Comparison of ENCODE assay signal across 8 mouse cellular contexts in the genomic region with DNA sequence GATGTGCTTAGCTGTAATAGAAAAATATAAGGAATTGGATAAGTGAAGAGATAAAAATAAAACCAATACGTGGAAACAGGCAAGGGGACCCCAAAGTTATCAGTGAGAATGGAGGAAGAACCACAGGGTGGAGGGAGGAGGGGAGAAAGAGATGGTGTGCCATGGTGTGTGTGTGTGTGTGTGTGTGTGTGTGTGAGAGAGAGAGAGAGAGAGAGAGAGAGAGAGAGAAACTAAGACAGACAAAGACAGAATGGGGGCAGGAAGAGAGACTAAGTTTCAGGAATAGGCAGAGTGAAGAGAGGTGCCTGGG. TPM values are rescaled to one million over a fixed set of nuclear protein-coding genes. Genes with fewer than 3 reads are reported as not detected.
DNase-seq lines count a peak whose midpoint lies in the region; ATAC-seq and TF ChIP-seq lines count a peak whose summit lies in the region.

No protein-coding gene starts in this region.

- TF ChIP-seq CTCF in kidney, adult 2 months (conservative IDR thresholded peaks at IDR 0.05; ENCODE audit: insufficient read depth, insufficient read length, low read depth, low read length): no peak

- no peak for TF ChIP-seq POLR2A in kidney, adult 2 months (IDR thresholded peaks at IDR 0.05; ENCODE audit: low read depth, low read length)

- WGBS in kidney, adult 2 months: 24% methylated on average over 1 of the region's 1 CpGs
- WGBS in hindbrain, embryonic 16.5 days: 17% methylated on average over 1 of the region's 1 CpGs
- WGBS in midbrain, embryonic 13.5 days: 9% methylated on average over 1 of the region's 1 CpGs

- H3K4me1 ChIP-seq in kidney, adult 2 months (ENCODE audit: control insufficient read depth, insufficient read depth, low read length): no peaks in the 10 kb centered on the region
- no peaks in the 10 kb centered on the region for H3K4me1 ChIP-seq in brown adipose tissue, adult 24 weeks (ENCODE audit: control insufficient read depth, insufficient read depth, insufficient read length, low read length)
- peaks cover 3% of the 10 kb centered on the region for H3K4me1 ChIP-seq in hindbrain, embryonic 16.5 days (ENCODE audit: control insufficient read depth, insufficient read depth, low read depth, low read length)
- H3K4me1 ChIP-seq in midbrain, embryonic 13.5 days (replicated peaks): peaks cover 8% of the 10 kb centered on the region

- H3K27ac ChIP-seq in kidney, adult 2 months (ENCODE audit: insufficient read depth, low read depth, low read length): no peak overlapping the region
- H3K27ac ChIP-seq in brown adipose tissue, adult 24 weeks (replicated peaks; ENCODE audit: low read depth, low read length): no peak overlapping the region
- H3K27ac ChIP-seq in hindbrain, embryonic 16.5 days (ENCODE audit: low read depth, low read length): peak overlapping the region; percentile 61; the same call in 1 of the 2 replicates
- peak overlapping the region; percentile 27; the same call in 1 of the 2 replicates for H3K27ac ChIP-seq in midbrain, embryonic 13.5 days

- H3K9me3 ChIP-seq in hindbrain, embryonic 16.5 days (ENCODE audit: control insufficient read depth, low read length): no peaks in the 10 kb centered on the region
- H3K9me3 ChIP-seq in midbrain, embryonic 13.5 days: no peaks in the 10 kb centered on the region

- no peaks in the 10 kb centered on the region for H3K36me3 ChIP-seq in kidney, adult 2 months (ENCODE audit: control insufficient read depth, insufficient read depth, low read length)
- H3K36me3 ChIP-seq in hindbrain, embryonic 16.5 days (ENCODE audit: control insufficient read depth, insufficient read depth, low read length): no peaks in the 10 kb centered on the region
- no peaks in the 10 kb centered on the region for H3K36me3 ChIP-seq in midbrain, embryonic 13.5 days

- H3K4me3 ChIP-seq in kidney, adult 2 months (ENCODE audit: insufficient read depth, low read depth, low read length): peak overlapping the region; percentile 76; the same call in 1 of the 2 replicates
- peak overlapping the region; percentile 64 for H3K4me3 ChIP-seq in brown adipose tissue, adult 24 weeks (ENCODE audit: insufficient read depth, low read depth, low read length)
- peak overlapping the region; percentile 61 for H3K4me3 ChIP-seq in hindbrain, embryonic 16.5 days (ENCODE audit: low read length)
- peak overlapping the region; percentile 49 for H3K4me3 ChIP-seq in midbrain, embryonic 13.5 days (replicated peaks)

- H3K9ac ChIP-seq in hindbrain, embryonic 16.5 days (ENCODE audit: low read depth, low read length): peak overlapping the region; percentile 70
- peak overlapping the region; percentile 68 for H3K9ac ChIP-seq in midbrain, embryonic 13.5 days (replicated peaks)

- H3K27me3 ChIP-seq in kidney, adult 2 months (replicated peaks; ENCODE audit: control insufficient read depth, insufficient read depth, low read length): no peaks in the 10 kb centered on the region
- H3K27me3 ChIP-seq in hindbrain, embryonic 16.5 days (replicated peaks; ENCODE audit: control insufficient read depth, insufficient read depth, low read length): no peaks in the 10 kb centered on the region
- no peaks in the 10 kb centered on the region for H3K27me3 ChIP-seq in midbrain, embryonic 13.5 days

- DNase-seq in kidney, adult 2 months: no peak
- no peak for DNase-seq in kidney, postnatal 10 days
- DNase-seq in testis, postnatal 14 days (ENCODE audit: low spot score): no peak
- DNase-seq in urinary bladder, postnatal 36 days (ENCODE audit: low spot score in 2 of 2): no peak

- no peak for ATAC-seq in hindbrain, embryonic 16.5 days
- no peak; the same call in 1 of the 2 replicates for ATAC-seq in midbrain, embryonic 13.5 days
- ATAC-seq in frontal cortex, adult (ENCODE audit: low TSS enrichment): no peak

- H3K4me2 ChIP-seq in hindbrain, embryonic 16.5 days (ENCODE audit: low read length): peak overlapping the region; percentile 91
- H3K4me2 ChIP-seq in midbrain, embryonic 13.5 days (replicated peaks): peak overlapping the region; percentile 77

RNA-seq across cellular contexts. Expression of gene Sertad2, which starts 11.4 kb away (rescaled TPM):
- 24.9 and 33.6 TPM in 2 replicates for polyA plus RNA-seq in kidney, adult 2 months (2012; rRNA removed)
- 4.5 and 4.8 TPM in 2 replicates for polyA plus RNA-seq in brown adipose tissue, adult 24 weeks (2012; ENCODE audit: insufficient read depth, insufficient read length, missing spikeins)
- 27.6 and 29.1 TPM in 2 replicates for polyA plus RNA-seq in hindbrain, embryonic 16.5 days (2015; fragmentation: Nextera tagmentation; extraction: Ambion mirVana)
- polyA plus RNA-seq in midbrain, embryonic 13.5 days (2015; fragmentation: Nextera tagmentation; extraction: Ambion mirVana): 29.8 and 32.0 TPM in 2 replicates

Comparison
In these comparisons a context has a peak if more than half of its experiments do, and no peak if none do; other contexts are left out.
1. H3K27ac ChIP-seq: peak in hindbrain, embryonic 16.5 days (single experiment) and midbrain, embryonic 13.5 days (single experiment); none in kidney, adult 2 months (single experiment) and brown adipose tissue, adult 24 weeks (single experiment).
2. Peak in every context shown above with its lines, with median percentiles within 50 percentile points of each other: H3K4me3 ChIP-seq.